Mouse (Mus musculus) hindbrain, embryonic 10.5 days (tissue): ENCODE data around the gene Ppp1r21. TPM values are rescaled to one million over a fixed set of nuclear protein-coding genes. Genes with fewer than 3 reads are reported as not detected.

Source experiments
- DNase-seq: peaks from one replicate; pipeline ENCODE4 v3.0.0-alpha.2; 2017; ENCODE audit warnings: low spot score
- H3K27ac ChIP-seq: fragments of 300-500 bp; sonication (generic); 2 replicates; pipeline ENCODE4 v1.5.1; 2016; ENCODE audit warnings: mild to moderate bottlenecking, moderate library complexity
- H3K27me3 ChIP-seq: fragments of 300-500 bp; sonication (generic); 2 replicates; pipeline ENCODE4 v1.6.1; 2016; ENCODE audit warnings: mild to moderate bottlenecking; ENCODE audit not compliant: poor library complexity, insufficient read depth, severe bottlenecking
- H3K36me3 ChIP-seq: fragments of 300-500 bp; sonication (generic); 2 replicates; pipeline ENCODE4 v1.6.1; 2016; ENCODE audit warnings: mild to moderate bottlenecking, moderate library complexity
- H3K4me1 ChIP-seq: fragments of 300-500 bp; sonication (generic); replicated peaks from 2 replicates; pipeline ENCODE4 v1.6.1; 2016; ENCODE audit warnings: mild to moderate bottlenecking
- H3K4me3 ChIP-seq: fragments of 300-500 bp; sonication (generic); 2 replicates; pipeline ENCODE4 v1.5.1; 2016; ENCODE audit warnings: mild to moderate bottlenecking, moderate library complexity
- H3K9me3 ChIP-seq: fragments of 300-500 bp; sonication (generic); 2 replicates; pipeline ENCODE4 v1.6.1; 2016; ENCODE audit warnings: mild to moderate bottlenecking, moderate library complexity
- WGBS: fragments of 180-500 bp; shearing (Covaris S2); methylation state at CpG from one replicate; pipeline ENCODE4 v1.1.7; 2016; 5-methylcytosine and 5-hydroxymethylcytosine counted together
- polyA plus RNA-seq: library from polyadenylated mRNA; unstranded; fragments of >200 nt; fragmentation: Nextera tagmentation; extraction: Ambion mirVana; gene quantifications from 2 replicates; pipeline ENCODE4 v1.2.1, GENCODE M21; 2016

The Ppp1r21 gene
- polyA plus RNA-seq, 1 experiment from 2014 or later, result 18.9 TPM

- WGBS, result 92% methylated on average over 8 of the region's 8 CpGs
- DNase-seq, result no peak
These were observed 8.0 kb downstream of the Ppp1r21 start for GRCm38 (mm10) chr17:88537842-88538430.

GRCm38 (mm10) chr17:88542771-88543416 is 13.0 kb downstream of the Ppp1r21 start:
- Histone ChIP-seq H3K36me3 (peaks cover 28% of the 10 kb centered on the region), H3K9me3 (no peaks in the 10 kb centered on the region), H3K4me3 (no peak overlapping the region), H3K27ac (peak overlapping the region; percentile 78), H3K4me1 (peaks cover 7% of the 10 kb centered on the region), H3K27me3 (no peaks in the 10 kb centered on the region)
- 38% methylated on average over 15 of the region's 15 CpGs for WGBS
- peak; percentile 38 for DNase-seq

More at GRCm38 (mm10) chr17:88537842-88538430, 8.0 kb downstream of the Ppp1r21 start:
- H3K4me3 ChIP-seq, result no peak overlapping the region
- H3K4me1 ChIP-seq, result peaks cover 6% of the 10 kb centered on the region
- 0 out of 2 replicates have a peak, but pooled peaks cover 2% of the 10 kb centered on the region for H3K36me3 ChIP-seq
- H3K9me3 ChIP-seq, result no peaks in the 10 kb centered on the region
- no peaks in the 10 kb centered on the region for H3K27me3 ChIP-seq
- no peak overlapping the region for H3K27ac ChIP-seq

- 86% methylated on average over 3 of the region's 3 CpGs for WGBS
- H3K4me1 ChIP-seq, result peaks cover 7% of the 10 kb centered on the region
- H3K9me3 ChIP-seq, result no peaks in the 10 kb centered on the region
- no peaks in the 10 kb centered on the region for H3K27me3 ChIP-seq
- peaks cover 31% of the 10 kb centered on the region for H3K36me3 ChIP-seq
- DNase-seq, result no peak
- H3K4me3 ChIP-seq, result no peak overlapping the region
- H3K27ac ChIP-seq, result peak overlapping the region; percentile 78; the same call in 1 of the 2 replicates
These were observed 13.5 kb downstream of the Ppp1r21 start for GRCm38 (mm10) chr17:88543417-88543782.

GRCm38 (mm10) chr17:88545217-88545784 is 15.4 kb downstream of the Ppp1r21 start:
- no peak for DNase-seq
- Histone ChIP-seq H3K4me3 (no peak overlapping the region), H3K36me3 (peaks cover 49% of the 10 kb centered on the region), H3K9me3 (no peaks in the 10 kb centered on the region), H3K27me3 (no peaks in the 10 kb centered on the region), H3K4me1 (peaks cover 7% of the 10 kb centered on the region), H3K27ac (no peak overlapping the region)
- WGBS, result 91% methylated on average over 15 of the region's 15 CpGs

GRCm38 (mm10) chr17:88546745-88547144 is 16.8 kb downstream of the Ppp1r21 start:
- H3K36me3 ChIP-seq, result peaks cover 50% of the 10 kb centered on the region
- DNase-seq, result no peak
- H3K27me3 ChIP-seq, result no peaks in the 10 kb centered on the region
- no peak overlapping the region for H3K4me3 ChIP-seq
- WGBS, result 90% methylated on average over 4 of the region's 4 CpGs
- H3K4me1 ChIP-seq, result peaks cover 10% of the 10 kb centered on the region
- no peak overlapping the region for H3K27ac ChIP-seq
- no peaks in the 10 kb centered on the region for H3K9me3 ChIP-seq

- H3K27me3 ChIP-seq, result no peaks in the 10 kb centered on the region
- H3K27ac ChIP-seq, result no peak overlapping the region
- H3K4me1 ChIP-seq, result peaks cover 23% of the 10 kb centered on the region
- H3K36me3 ChIP-seq, result peaks cover 47% of the 10 kb centered on the region
- no peak for DNase-seq
- no peaks in the 10 kb centered on the region for H3K9me3 ChIP-seq
- WGBS, result 86% methylated on average over 24 of the region's 24 CpGs
- H3K4me3 ChIP-seq, result no peak overlapping the region
These were observed 19.7 kb downstream of the Ppp1r21 start for GRCm38 (mm10) chr17:88549411-88550191.

- peaks cover 48% of the 10 kb centered on the region for H3K36me3 ChIP-seq
- no peak overlapping the region for H3K27ac ChIP-seq
- peaks cover 23% of the 10 kb centered on the region for H3K4me1 ChIP-seq
- DNase-seq, result no peak
- H3K4me3 ChIP-seq, result no peak overlapping the region
- H3K9me3 ChIP-seq, result no peaks in the 10 kb centered on the region
- 77% methylated on average over 5 of the region's 5 CpGs for WGBS
- H3K27me3 ChIP-seq, result no peaks in the 10 kb centered on the region
These were observed 20.4 kb downstream of the Ppp1r21 start for GRCm38 (mm10) chr17:88550351-88550750.

- H3K4me1 ChIP-seq, result peaks cover 23% of the 10 kb centered on the region
- peaks cover 52% of the 10 kb centered on the region for H3K36me3 ChIP-seq
- no peak overlapping the region for H3K4me3 ChIP-seq
- 74% methylated on average over 10 of the region's 10 CpGs for WGBS
- no peaks in the 10 kb centered on the region for H3K27me3 ChIP-seq
- H3K9me3 ChIP-seq, result no peaks in the 10 kb centered on the region
- H3K27ac ChIP-seq, result no peak overlapping the region
- DNase-seq, result no peak
These were observed 21.3 kb downstream of the Ppp1r21 start for GRCm38 (mm10) chr17:88550981-88551940.

- Histone ChIP-seq H3K27ac (peak overlapping the region; percentile 46; the same call in 1 of the 2 replicates), H3K4me1 (peaks cover 23% of the 10 kb centered on the region), H3K9me3 (no peaks in the 10 kb centered on the region), H3K4me3 (no peak overlapping the region), H3K27me3 (no peaks in the 10 kb centered on the region), H3K36me3 (peaks cover 61% of the 10 kb centered on the region)
- 23% methylated on average over 6 of the region's 6 CpGs for WGBS
- DNase-seq, result no peak
These were observed 22.6 kb downstream of the Ppp1r21 start for GRCm38 (mm10) chr17:88552556-88552955.

- no peak for DNase-seq
- no peaks in the 10 kb centered on the region for H3K9me3 ChIP-seq
- H3K27me3 ChIP-seq, result no peaks in the 10 kb centered on the region
- peaks cover 23% of the 10 kb centered on the region for H3K4me1 ChIP-seq
- peak overlapping the region; percentile 24; the same call in 1 of the 2 replicates for H3K27ac ChIP-seq
- 45% methylated on average over 8 of the region's 8 CpGs for WGBS
- H3K36me3 ChIP-seq, result peaks cover 56% of the 10 kb centered on the region
- H3K4me3 ChIP-seq, result no peak overlapping the region
These were observed 23.1 kb downstream of the Ppp1r21 start for GRCm38 (mm10) chr17:88553001-88553449.

- peak overlapping the region; percentile 24; the same call in 1 of the 2 replicates for H3K27ac ChIP-seq
- 89% methylated on average over 11 of the region's 11 CpGs for WGBS
These were observed 23.7 kb downstream of the Ppp1r21 start for GRCm38 (mm10) chr17:88553473-88554087.

More at GRCm38 (mm10) chr17:88553473-88554087, 23.7 kb downstream of the Ppp1r21 start:
- DNase-seq, result no peak
- Histone ChIP-seq H3K4me1 (peaks cover 25% of the 10 kb centered on the region), H3K4me3 (no peak overlapping the region), H3K27me3 (no peaks in the 10 kb centered on the region), H3K36me3 (peaks cover 53% of the 10 kb centered on the region), H3K9me3 (no peaks in the 10 kb centered on the region)
